Mouse (Mus musculus) hindbrain, postnatal 0 days (tissue): Measurements from ENCODE around the gene Hist1h4h. TPM values are rescaled to one million over a fixed set of nuclear protein-coding genes. Genes with fewer than 3 reads are reported as not detected.
"Not testable (repeated sequence)": the region's sequence is repeated elsewhere in the genome, so short reads cannot be mapped to it uniquely, and the experiment has no call there.

Experiments
- ATAC-seq: fragments of 200-750 bp; cut with Nextera tagmentation; 2 replicates; pipeline ENCODE4 v1.8.0; 2017; ENCODE audit warnings: mild to moderate bottlenecking, moderate TSS enrichment, moderate library complexity
- DNase-seq: peaks from one replicate; pipeline ENCODE4 v3.0.0-alpha.2; 2015; ENCODE audit warnings: low spot score
- H3K27ac ChIP-seq: fragments of 300-500 bp; sonication (generic); 2 replicates; pipeline ENCODE4 v1.5.1; 2014; ENCODE audit warnings: mild to moderate bottlenecking
- H3K27me3 ChIP-seq: fragments of 300-500 bp; sonication (generic); 2 replicates; pipeline ENCODE4 v1.6.1; 2014; ENCODE audit warnings: low read length, mixed read lengths; ENCODE audit not compliant: insufficient read depth
- H3K36me3 ChIP-seq: fragments of 300-500 bp; sonication (generic); 2 replicates; pipeline ENCODE4 v1.6.1; 2014; ENCODE audit warnings: low read length, mixed read lengths; ENCODE audit not compliant: insufficient read depth
- H3K4me1 ChIP-seq: fragments of 300-500 bp; sonication (generic); 2 replicates; pipeline ENCODE4 v1.6.1; 2014; ENCODE audit warnings: antibody characterized with exemption, low read length, mixed read lengths; ENCODE audit not compliant: insufficient read depth
- H3K4me2 ChIP-seq: fragments of 300-500 bp; sonication (generic); 2 replicates; pipeline ENCODE4 v1.6.1; 2014; ENCODE audit warnings: low read depth, mild to moderate bottlenecking, low read length, moderate library complexity, mixed read lengths
- H3K4me3 ChIP-seq: fragments of 300-500 bp; sonication (generic); 2 replicates; pipeline ENCODE4 v1.5.1; 2014; ENCODE audit warnings: low read length
- H3K9ac ChIP-seq: fragments of 300-500 bp; sonication (generic); replicated peaks from 2 replicates; pipeline ENCODE4 v1.6.1; 2014; ENCODE audit warnings: mild to moderate bottlenecking, low read length, moderate library complexity, mixed read lengths
- H3K9me3 ChIP-seq: fragments of 300-500 bp; sonication (generic); 2 replicates; pipeline ENCODE4 v1.6.1; 2016; ENCODE audit warnings: low read length, mixed read lengths
- CTCF ChIP-seq: IDR thresholded peaks from 2 replicates; pipeline ENCODE4 v1.5.1; 2016; ENCODE audit warnings: antibody characterized with exemption, control low read depth, low read depth
- WGBS: fragments of 180-500 bp; shearing (Covaris S2); extraction: QIAGEN DNeasy Blood & Tissue Kit; methylation state at CpG from one replicate; pipeline ENCODE4 v1.1.7; 2014; 5-methylcytosine and 5-hydroxymethylcytosine counted together
- microRNA-seq, 2 experiments: library from miRNA; unstranded; fragments of <30 nt; microRNA quantifications; one replicate each; pipeline ENCODE4; 2016
- polyA plus RNA-seq: library from polyadenylated mRNA; unstranded; fragments of >200 nt; fragmentation: Nextera tagmentation; extraction: Ambion mirVana; gene quantifications from 2 replicates; pipeline ENCODE4 v1.2.1, GENCODE M21; 2015
- total RNA-seq: library from RNA; depleted of rRNA; stranded (reverse); fragments of >200 nt; gene quantifications from 2 replicates; pipeline ENCODE4 v1.2.3, GENCODE M21; 2014; rRNA removed

Gene Hist1h4h
- total and polyA plus RNA-seq, 2 experiments from 2014 or later = 4.2 to 3,828 TPM

GRCm38 (mm10) chr13:23575271-23575851 lies 44.5 kb downstream of the Hist1h4h start, which contains the start of gene Hist1h3d:
Gene Hist1h3d, plus strand, starts transcription at chr13:23575763.
- H3K9me3 ChIP-seq = no peaks in the 10 kb centered on the region
- peaks cover 3% of the 10 kb centered on the region; the same call in 1 of the 2 replicates for H3K4me1 ChIP-seq
- H3K27me3 ChIP-seq = no peaks in the 10 kb centered on the region
- peak within 1 kb of the TSS; percentile 42; the same call in 1 of the 2 replicates for H3K9ac ChIP-seq
- no peaks in the 10 kb centered on the region for H3K36me3 ChIP-seq
- H3K4me3 ChIP-seq = peak within 1 kb of the TSS; percentile 32
- WGBS = under 1% methylated on average over 18 of the region's 18 CpGs
- H3K27ac ChIP-seq = peak within 1 kb of the TSS; percentile 70
- ATAC-seq = peak; percentile 69
- no peak for TF ChIP-seq CTCF
- DNase-seq = peak; percentile 88
- peak within 1 kb of the TSS; percentile 52 for H3K4me2 ChIP-seq

DNA sequence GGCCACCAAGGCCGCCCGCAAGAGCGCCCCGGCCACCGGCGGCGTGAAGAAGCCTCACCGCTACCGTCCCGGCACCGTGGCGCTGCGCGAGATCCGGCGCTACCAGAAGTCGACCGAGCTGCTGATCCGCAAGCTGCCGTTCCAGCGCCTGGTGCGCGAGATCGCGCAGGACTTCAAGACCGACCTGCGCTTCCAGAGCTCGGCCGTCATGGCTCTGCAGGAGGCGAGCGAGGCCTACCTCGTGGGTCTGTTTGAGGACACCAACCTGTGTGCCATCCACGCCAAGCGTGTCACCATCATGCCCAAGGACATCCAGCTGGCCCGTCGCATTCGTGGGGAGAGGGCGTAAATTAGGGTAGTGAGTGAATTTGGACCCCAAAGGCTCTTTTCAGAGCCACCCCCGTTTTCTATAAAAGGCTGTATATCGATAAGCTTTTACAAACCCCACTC lies 45.0 kb downstream of the Hist1h4h start:
- Histone ChIP-seq H3K9ac (peak overlapping the region; percentile 42; the same call in 1 of the 2 replicates), H3K4me3 (peak overlapping the region; percentile 32), H3K27ac (peak overlapping the region; percentile 70), H3K4me2 (peak overlapping the region; percentile 52)
- not testable (repeated sequence) for DNase-seq, ATAC-seq, H3K27me3 ChIP-seq, H3K9me3 ChIP-seq, H3K36me3 ChIP-seq, H3K4me1 ChIP-seq
- 0% methylated on average over 13 of the region's 40 CpGs for WGBS

DNA sequence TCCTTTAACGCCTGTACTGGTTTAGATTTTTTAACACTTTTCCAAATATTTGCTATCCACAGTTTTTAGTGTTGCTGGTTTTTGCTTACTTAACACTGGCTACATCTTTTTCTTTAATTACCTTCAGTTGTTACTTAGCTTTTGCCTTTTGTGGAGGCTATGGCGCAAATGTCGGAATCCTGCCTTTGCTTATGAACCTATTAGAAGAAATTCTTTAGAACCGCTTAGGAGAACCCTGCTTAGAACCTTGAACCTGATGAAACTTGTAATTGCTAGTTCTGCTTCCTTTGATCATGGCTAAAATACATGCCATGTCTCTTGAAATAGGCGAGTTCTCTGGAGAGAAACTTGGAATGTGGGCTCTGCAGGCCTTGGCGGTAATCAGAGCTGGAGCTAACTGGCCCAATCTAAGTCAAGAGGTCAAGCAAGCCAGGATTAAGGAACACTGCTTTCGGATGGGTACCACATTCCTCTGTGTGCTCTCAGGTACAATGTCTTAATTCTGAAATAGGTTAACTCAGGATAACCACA lies 45.6 kb downstream of the Hist1h4h start:
- TF ChIP-seq CTCF = no peak
- H3K27ac ChIP-seq = peak overlapping the region; percentile 70

GRCm38 (mm10) chr13:23576906-23577639 lies 46.2 kb downstream of the Hist1h4h start:
- no peak for TF ChIP-seq CTCF
- H3K27me3 ChIP-seq = no peaks in the 10 kb centered on the region
- H3K36me3 ChIP-seq = no peaks in the 10 kb centered on the region
- H3K27ac ChIP-seq = no peak overlapping the region
- H3K9ac ChIP-seq = peak overlapping the region; percentile 42; the same call in 1 of the 2 replicates
- H3K9me3 ChIP-seq = no peaks in the 10 kb centered on the region
- 55% methylated on average over 6 of the region's 6 CpGs for WGBS
- ATAC-seq (no peak), DNase-seq (no peak)
- H3K4me3 ChIP-seq = no peak overlapping the region
- H3K4me1 ChIP-seq = 0 out of 2 replicates have a peak, but pooled peaks cover 7% of the 10 kb centered on the region
- H3K4me2 ChIP-seq = peak overlapping the region; percentile 52

More for the DNA sequence above, 45.6 kb downstream of the Hist1h4h start:
- Histone ChIP-seq H3K36me3 (no peaks in the 10 kb centered on the region), H3K9me3 (no peaks in the 10 kb centered on the region), H3K9ac (peak overlapping the region; percentile 42; the same call in 1 of the 2 replicates), H3K27me3 (no peaks in the 10 kb centered on the region), H3K4me2 (peak overlapping the region; percentile 52), H3K4me3 (peak overlapping the region; percentile 32), H3K4me1 (0 out of 2 replicates have a peak, but pooled peaks cover 3% of the 10 kb centered on the region)
- WGBS = 8% methylated on average over 7 of the region's 7 CpGs
- no peak for DNase-seq
- no peak for ATAC-seq

DNA sequence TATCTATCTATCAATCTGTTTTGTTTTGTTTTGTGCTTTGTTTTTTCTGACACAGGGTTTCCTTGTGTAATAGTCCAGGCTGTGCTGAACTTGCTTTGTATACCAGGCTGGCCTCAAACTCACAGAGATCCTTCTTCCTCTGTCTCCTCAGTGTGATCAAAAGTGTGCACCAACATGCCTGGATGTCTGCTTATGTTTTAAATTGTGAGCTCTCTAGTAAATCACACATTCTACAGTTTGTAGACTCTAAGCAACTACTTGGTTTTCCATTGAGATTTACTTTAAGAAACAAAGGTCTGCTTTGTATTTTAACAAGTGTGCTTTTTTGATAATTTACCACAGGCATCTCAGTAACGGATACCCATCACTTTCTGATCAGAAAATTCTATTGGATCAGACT lies 47.0 kb downstream of the Hist1h4h start:
- 92% methylated on average over 1 of the region's 1 CpGs for WGBS
- H3K4me3 ChIP-seq = no peak overlapping the region
- DNase-seq (no peak), ATAC-seq (no peak)
- TF ChIP-seq CTCF = no peak
- no peaks in the 10 kb centered on the region for H3K27me3 ChIP-seq
- H3K36me3 ChIP-seq = no peaks in the 10 kb centered on the region
- no peaks in the 10 kb centered on the region for H3K9me3 ChIP-seq
- no peak overlapping the region for H3K4me2 ChIP-seq
- H3K27ac ChIP-seq = no peak overlapping the region
- H3K4me1 ChIP-seq = 0 out of 2 replicates have a peak, but pooled peaks cover 7% of the 10 kb centered on the region
- no peak overlapping the region for H3K9ac ChIP-seq

Small RNA genes within 50 kb of the gene (microRNA-seq; reads per million reads assigned to microRNA genes)
- gene Gm44297 = 0 reads per million in 2 experiments
- gene Gm44359 = 0 reads per million in 2 experiments
- 0 reads per million in 2 experiments for gene Gm44394
- gene n-TStga1 = 0 reads per million in 2 experiments

Other genes starting within 250 kb of the Hist1h4h start
Only the 30 nearest of the 34 such genes appear.
- gene Zfp322a, start 161.8 kb upstream of the Hist1h4h start, total RNA-seq = 11.9 and 15.7 TPM in 2 replicates
- gene Zfp322a, start 161.8 kb upstream of the Hist1h4h start, polyA plus RNA-seq = 29.3 and 30.0 TPM in 2 replicates
- gene Abt1, start 107.2 kb upstream of the Hist1h4h start, total RNA-seq = 5.0 and 5.5 TPM in 2 replicates
- gene Abt1, start 107.2 kb upstream of the Hist1h4h start, polyA plus RNA-seq = 7.2 and 7.6 TPM in 2 replicates
- gene Btn1a1, start 65.1 kb upstream of the Hist1h4h start, total RNA-seq = 0.40 and 0.89 TPM in 2 replicates
- 0.15 and 0.24 TPM in 2 replicates for gene Btn1a1, start 65.1 kb upstream of the Hist1h4h start, polyA plus RNA-seq
- gene Btn2a2, start 42.2 kb upstream of the Hist1h4h start, total RNA-seq = not detected in 2 replicates
- gene Btn2a2, start 42.2 kb upstream of the Hist1h4h start, polyA plus RNA-seq = 0.11 TPM in 1 of 2 replicates, not detected in the other
- gene Hist1h2af, start 2.9 kb downstream of the Hist1h4h start, total RNA-seq = 415 and 567 TPM in 2 replicates
- 3.3 and 7.9 TPM in 2 replicates for gene Hist1h2af, start 2.9 kb downstream of the Hist1h4h start, polyA plus RNA-seq
- gene Hist1h3g, start 4.4 kb downstream of the Hist1h4h start, total RNA-seq = 544 and 673 TPM in 2 replicates
- gene Hist1h3g, start 4.4 kb downstream of the Hist1h4h start, polyA plus RNA-seq = 1.4 and 2.2 TPM in 2 replicates
- gene Hist1h2bh, start 12.3 kb downstream of the Hist1h4h start, total RNA-seq = 65.9 and 103 TPM in 2 replicates
- 0.13 and 0.35 TPM in 2 replicates for gene Hist1h2bh, start 12.3 kb downstream of the Hist1h4h start, polyA plus RNA-seq
- gene Hist1h3f, start 13.0 kb downstream of the Hist1h4h start, total RNA-seq = 466 and 603 TPM in 2 replicates
- gene Hist1h3f, start 13.0 kb downstream of the Hist1h4h start, polyA plus RNA-seq = 0.16 and 0.54 TPM in 2 replicates
- gene Hist1h4f, start 20.6 kb downstream of the Hist1h4h start, total RNA-seq = 1,844 and 2,344 TPM in 2 replicates
- gene Hist1h4f, start 20.6 kb downstream of the Hist1h4h start, polyA plus RNA-seq = 0.89 TPM in 1 of 2 replicates, not detected in the other
- 49.4 and 53.4 TPM in 2 replicates for gene Hist1h1d, start 22.2 kb downstream of the Hist1h4h start, total RNA-seq
- gene Hist1h1d, start 22.2 kb downstream of the Hist1h4h start, polyA plus RNA-seq = 0.18 and 0.25 TPM in 2 replicates
- 528 and 734 TPM in 2 replicates for gene Hist1h3e, start 31.3 kb downstream of the Hist1h4h start, total RNA-seq
- gene Hist1h3e, start 31.3 kb downstream of the Hist1h4h start, polyA plus RNA-seq = 1.3 and 2.8 TPM in 2 replicates
- gene Hist1h2ae, start 40.2 kb downstream of the Hist1h4h start, total RNA-seq = 221 and 249 TPM in 2 replicates
- gene Hist1h2ae, start 40.2 kb downstream of the Hist1h4h start, polyA plus RNA-seq = 12.2 and 13.8 TPM in 2 replicates
- gene Hist1h2bg, start 40.3 kb downstream of the Hist1h4h start, total RNA-seq = 1,151 and 1,635 TPM in 2 replicates
- 2.6 and 5.2 TPM in 2 replicates for gene Hist1h2bg, start 40.3 kb downstream of the Hist1h4h start, polyA plus RNA-seq
- 695 and 1,354 TPM in 2 replicates for gene Hist1h2bf, start 43.1 kb downstream of the Hist1h4h start, total RNA-seq
- gene Hist1h2bf, start 43.1 kb downstream of the Hist1h4h start, polyA plus RNA-seq = 1.3 and 2.4 TPM in 2 replicates
- 636 and 885 TPM in 2 replicates for gene Hist1h2ad, start 43.3 kb downstream of the Hist1h4h start, total RNA-seq
- gene Hist1h2ad, start 43.3 kb downstream of the Hist1h4h start, polyA plus RNA-seq = 0.69 TPM in 1 of 2 replicates, not detected in the other
- gene Hist1h3d, start 44.7 kb downstream of the Hist1h4h start, total RNA-seq = 173 and 207 TPM in 2 replicates
- 0.96 and 1.4 TPM in 2 replicates for gene Hist1h3d, start 44.7 kb downstream of the Hist1h4h start, polyA plus RNA-seq
- gene Hist1h4d, start 50.5 kb downstream of the Hist1h4h start, total RNA-seq = 1,614 and 2,187 TPM in 2 replicates
- 36.9 and 39.6 TPM in 2 replicates for gene Hist1h4d, start 50.5 kb downstream of the Hist1h4h start, polyA plus RNA-seq
- gene Hist1h2be, start 90.1 kb downstream of the Hist1h4h start, total RNA-seq = 262 and 304 TPM in 2 replicates
- 0.30 and 0.41 TPM in 2 replicates for gene Hist1h2be, start 90.1 kb downstream of the Hist1h4h start, polyA plus RNA-seq
- 281 and 348 TPM in 2 replicates for gene Hist1h1e, start 91.5 kb downstream of the Hist1h4h start, total RNA-seq
- 20.1 and 21.9 TPM in 2 replicates for gene Hist1h1e, start 91.5 kb downstream of the Hist1h4h start, polyA plus RNA-seq
- gene Hist1h2ac, start 152.9 kb downstream of the Hist1h4h start, total RNA-seq = 63.3 and 98.5 TPM in 2 replicates
- gene Hist1h2ac, start 152.9 kb downstream of the Hist1h4h start, polyA plus RNA-seq = 0.30 and 0.38 TPM in 2 replicates
- gene Hist1h2bc, start 153.1 kb downstream of the Hist1h4h start, total RNA-seq = 189 and 295 TPM in 2 replicates
- gene Hist1h2bc, start 153.1 kb downstream of the Hist1h4h start, polyA plus RNA-seq = 36.1 and 46.1 TPM in 2 replicates
- gene Hist1h1t, start 164.8 kb downstream of the Hist1h4h start, total RNA-seq = 1.1 and 1.6 TPM in 2 replicates
- gene Hist1h1t, start 164.8 kb downstream of the Hist1h4h start, polyA plus RNA-seq = not detected in 2 replicates
- 1,149 and 1,400 TPM in 2 replicates for gene Hist1h4c, start 167.4 kb downstream of the Hist1h4h start, total RNA-seq
- 4.0 and 4.6 TPM in 2 replicates for gene Hist1h4c, start 167.4 kb downstream of the Hist1h4h start, polyA plus RNA-seq
- 3.2 and 11.1 TPM in 2 replicates for gene Hfe, start 179.8 kb downstream of the Hist1h4h start, total RNA-seq
- gene Hfe, start 179.8 kb downstream of the Hist1h4h start, polyA plus RNA-seq = 7.9 and 8.6 TPM in 2 replicates
- gene Hist1h1c, start 207.8 kb downstream of the Hist1h4h start, total RNA-seq = 508 and 626 TPM in 2 replicates
- 31.4 and 35.4 TPM in 2 replicates for gene Hist1h1c, start 207.8 kb downstream of the Hist1h4h start, polyA plus RNA-seq
- gene Hist1h3c, start 214.6 kb downstream of the Hist1h4h start, total RNA-seq = 1,362 and 1,480 TPM in 2 replicates
- 1.6 and 2.1 TPM in 2 replicates for gene Hist1h3c, start 214.6 kb downstream of the Hist1h4h start, polyA plus RNA-seq
- 1,454 and 1,759 TPM in 2 replicates for gene Hist1h2bb, start 215.7 kb downstream of the Hist1h4h start, total RNA-seq
- gene Hist1h2bb, start 215.7 kb downstream of the Hist1h4h start, polyA plus RNA-seq = 0.49 and 0.55 TPM in 2 replicates
- gene Hist1h2ab, start 220.1 kb downstream of the Hist1h4h start, total RNA-seq = 349 and 438 TPM in 2 replicates
- 7.4 and 10.4 TPM in 2 replicates for gene Hist1h2ab, start 220.1 kb downstream of the Hist1h4h start, polyA plus RNA-seq
- 956 and 1,079 TPM in 2 replicates for gene Hist1h3b, start 221.2 kb downstream of the Hist1h4h start, total RNA-seq
- gene Hist1h3b, start 221.2 kb downstream of the Hist1h4h start, polyA plus RNA-seq = 2.6 and 3.2 TPM in 2 replicates
- 334 and 514 TPM in 2 replicates for gene Hist1h4b, start 226.0 kb downstream of the Hist1h4h start, total RNA-seq
- gene Hist1h4b, start 226.0 kb downstream of the Hist1h4h start, polyA plus RNA-seq = 1.3 and 2.8 TPM in 2 replicates